Mouse (Mus musculus) adrenal gland, postnatal 4 days (tissue): ENCODE results near the gene Borcs6. TPM values are rescaled to one million over a fixed set of nuclear protein-coding genes. Genes with fewer than 3 reads are reported as not detected.
A peak's percentile ranks its signal among the peaks of the same experiment; 100 is the strongest.

ENCODE experiments used
- DNase-seq, 2 experiments: peaks; one replicate each; pipeline ENCODE4 v3.0.0; 2021 to 2022; ENCODE audit warnings: low spot score in 2 of 2, mixed read lengths in 2 of 2
- total RNA-seq, 2 experiments: library from RNA; stranded (reverse); gene quantifications; 2 replicates each; pipeline ENCODE4 v1.2.3; 2021

Borcs6 gene
- total RNA-seq, 2 experiments from 2014 or later, result 24.3 to 26.0 TPM

DNA sequence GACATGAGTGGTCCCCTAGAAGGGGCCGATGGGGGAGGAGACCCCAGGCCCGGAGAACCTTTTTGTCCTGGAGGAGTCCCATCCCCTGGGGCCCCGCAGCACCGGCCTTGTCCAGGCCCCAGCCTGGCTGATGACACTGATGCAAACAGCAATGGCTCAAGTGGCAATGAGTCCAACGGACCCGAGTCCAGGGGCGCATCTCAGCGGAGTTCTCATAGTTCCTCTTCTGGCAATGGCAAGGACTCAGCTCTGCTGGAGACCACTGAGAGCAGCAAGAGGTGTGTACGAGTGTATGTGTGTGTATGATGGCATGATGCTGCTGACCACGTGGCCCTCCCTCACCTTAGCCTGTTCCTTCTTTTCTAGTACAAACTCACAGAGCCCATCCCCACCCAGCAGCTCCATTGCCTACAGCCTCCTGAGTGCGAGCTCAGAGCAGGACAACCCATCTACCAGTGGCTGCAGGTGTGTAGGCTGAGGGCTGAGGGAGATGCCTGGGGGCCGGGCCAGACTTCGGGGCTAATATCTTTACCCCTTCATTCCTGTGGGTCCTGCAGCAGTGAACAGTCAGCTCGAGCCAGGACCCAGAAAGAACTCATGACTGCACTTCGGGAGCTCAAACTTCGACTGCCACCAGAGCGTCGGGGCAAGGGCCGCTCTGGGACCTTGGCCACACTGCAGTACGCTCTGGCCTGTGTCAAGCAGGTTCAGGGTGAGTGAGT lies 41.3 kb downstream of the Borcs6 start:
- peak in 1 of 2 experiments; percentile 6 for DNase-seq

DNA sequence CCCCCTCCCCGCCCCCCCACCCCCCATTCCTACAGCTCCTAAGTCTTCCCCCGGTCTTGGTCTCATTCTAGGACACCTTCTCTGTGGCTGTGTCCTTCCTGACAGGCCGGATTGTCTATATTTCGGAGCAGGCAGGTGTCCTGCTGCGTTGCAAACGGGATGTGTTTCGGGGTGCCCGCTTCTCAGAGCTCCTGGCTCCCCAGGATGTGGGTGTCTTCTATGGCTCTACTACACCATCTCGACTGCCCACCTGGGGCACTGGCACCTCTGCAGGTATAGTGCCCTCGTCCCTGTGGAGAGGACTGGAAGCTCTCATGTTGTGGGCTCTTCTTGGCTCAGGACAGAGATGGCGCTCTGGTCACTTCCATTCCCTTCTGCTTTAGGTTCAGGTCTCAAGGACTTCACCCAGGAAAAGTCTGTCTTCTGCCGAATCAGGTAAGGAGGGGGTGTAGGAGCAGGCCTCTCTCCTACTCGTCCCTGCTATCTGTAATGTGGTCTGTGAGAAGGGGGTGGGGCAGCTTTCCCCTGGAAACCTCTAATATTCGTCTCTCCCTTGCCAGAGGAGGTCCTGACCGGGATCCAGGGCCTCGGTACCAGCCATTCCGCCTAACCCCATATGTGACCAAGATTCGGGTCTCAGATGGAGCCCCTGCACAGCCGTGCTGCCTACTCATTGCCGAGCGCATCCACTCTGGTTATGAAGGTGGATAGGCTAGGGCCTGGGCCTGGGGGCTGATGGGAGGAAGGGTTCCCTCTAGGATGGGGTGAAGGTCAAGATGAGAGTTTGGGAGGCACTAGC lies 42.3 kb downstream of the Borcs6 start:
- DNase-seq, result no peak

DNA sequence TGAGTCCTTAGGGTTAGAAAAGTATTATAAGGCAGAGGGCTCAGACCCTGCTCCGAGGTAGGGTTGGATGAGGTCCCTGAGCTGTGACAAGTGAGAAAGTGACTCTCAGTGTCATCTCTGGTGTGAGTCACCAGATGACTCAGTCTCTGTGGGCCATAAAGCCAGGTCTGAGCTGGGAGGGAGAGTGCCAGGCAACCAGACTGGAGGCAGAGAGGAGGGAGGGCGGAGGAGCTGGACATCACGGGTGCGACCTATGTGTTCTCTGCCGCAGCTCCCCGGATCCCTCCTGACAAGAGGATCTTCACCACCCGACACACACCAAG lies 42.8 kb downstream of the Borcs6 start:
- DNase-seq, result no peak

DNA sequence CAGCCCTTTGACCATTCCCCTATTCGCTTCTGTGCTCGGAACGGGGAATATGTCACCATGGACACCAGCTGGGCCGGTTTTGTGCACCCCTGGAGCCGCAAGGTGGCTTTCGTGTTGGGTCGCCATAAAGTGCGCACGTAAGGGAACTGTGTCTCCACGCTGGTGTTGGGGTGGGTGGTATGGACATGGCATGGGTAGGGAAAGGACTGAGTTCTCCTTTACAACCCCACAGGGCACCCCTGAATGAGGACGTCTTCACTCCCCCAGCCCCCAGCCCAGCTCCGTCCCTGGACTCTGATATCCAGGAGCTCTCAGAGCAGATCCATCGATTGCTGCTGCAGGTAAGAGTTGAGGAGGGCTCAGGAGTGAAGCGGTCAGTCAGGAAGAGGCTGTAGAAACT lies 43.6 kb downstream of the Borcs6 start:
- DNase-seq, result no peak

DNA sequence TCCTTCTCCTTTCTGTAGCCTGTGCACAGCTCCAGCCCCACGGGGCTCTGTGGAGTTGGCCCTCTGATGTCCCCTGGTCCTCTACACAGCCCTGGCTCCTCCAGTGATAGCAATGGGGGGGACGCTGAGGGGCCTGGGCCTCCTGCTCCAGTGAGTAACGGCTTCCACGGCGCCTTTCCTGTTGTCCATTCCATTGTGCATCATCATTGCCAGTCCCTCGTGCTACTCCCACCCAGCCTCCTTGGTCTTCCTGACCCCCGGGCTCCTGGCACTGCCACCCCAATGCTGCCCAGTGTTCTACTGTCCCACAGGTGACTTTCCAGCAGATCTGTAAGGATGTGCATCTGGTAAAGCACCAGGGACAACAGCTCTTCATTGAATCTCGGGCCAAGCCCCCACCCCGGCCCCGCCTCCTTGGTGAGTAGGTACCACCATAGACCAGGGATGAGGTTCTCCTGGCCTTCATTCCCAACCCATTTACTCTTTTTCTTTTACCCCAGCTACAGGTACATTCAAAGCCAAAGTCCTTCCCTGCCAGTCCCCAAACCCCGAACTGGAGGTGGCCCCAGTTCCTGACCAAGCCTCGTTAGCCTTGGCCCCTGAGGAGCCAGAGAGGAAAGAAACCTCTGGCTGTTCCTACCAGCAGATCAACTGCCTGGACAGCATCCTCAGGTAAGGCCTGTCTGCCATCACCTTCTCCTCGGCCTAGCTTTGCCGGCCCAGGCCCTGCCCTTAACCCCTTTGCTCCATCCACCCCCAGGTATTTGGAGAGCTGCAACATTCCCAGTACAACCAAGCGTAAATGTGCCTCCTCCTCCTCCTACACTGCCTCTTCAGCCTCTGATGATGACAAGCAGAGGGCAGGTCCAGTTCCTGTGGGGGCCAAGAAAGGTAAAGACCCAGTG lies 44.3 kb downstream of the Borcs6 start:
- DNase-seq, result no peak

DNA sequence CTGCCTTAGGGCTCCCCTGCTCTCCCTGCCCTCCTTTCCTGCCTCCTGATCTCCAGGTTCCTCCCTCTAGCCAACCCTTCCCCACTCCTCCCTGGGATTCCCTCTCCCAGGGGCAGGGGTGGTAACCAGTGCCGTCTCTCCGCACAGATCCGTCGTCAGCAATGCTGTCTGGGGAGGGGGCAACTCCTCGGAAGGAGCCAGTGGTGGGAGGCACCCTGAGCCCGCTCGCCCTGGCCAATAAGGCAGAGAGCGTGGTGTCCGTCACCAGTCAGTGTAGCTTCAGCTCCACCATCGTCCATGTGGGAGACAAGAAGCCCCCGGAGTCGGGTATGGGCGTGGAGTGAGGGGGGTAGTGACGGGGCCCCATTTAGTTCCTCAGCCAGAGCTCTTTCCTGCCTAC lies 45.0 kb downstream of the Borcs6 start:
- DNase-seq, result no peak

DNA sequence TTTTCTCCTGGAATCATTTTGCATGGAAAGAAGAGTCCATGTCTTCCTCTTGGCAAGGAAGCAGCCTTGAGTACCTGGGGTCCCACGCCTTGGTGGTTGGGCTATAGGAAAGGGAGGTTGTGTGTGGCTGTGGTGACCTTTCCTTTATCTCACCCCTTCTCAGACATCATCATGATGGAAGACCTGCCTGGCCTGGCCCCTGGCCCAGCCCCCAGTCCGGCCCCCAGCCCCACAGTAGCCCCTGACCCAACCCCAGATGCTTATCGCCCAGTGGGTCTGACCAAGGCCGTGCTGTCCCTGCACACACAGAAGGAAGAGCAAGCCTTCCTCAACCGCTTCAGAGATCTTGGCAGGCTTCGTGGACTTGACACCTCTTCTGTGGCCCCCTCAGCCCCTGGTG lies 45.7 kb downstream of the Borcs6 start:
- DNase-seq, result no peak

DNA sequence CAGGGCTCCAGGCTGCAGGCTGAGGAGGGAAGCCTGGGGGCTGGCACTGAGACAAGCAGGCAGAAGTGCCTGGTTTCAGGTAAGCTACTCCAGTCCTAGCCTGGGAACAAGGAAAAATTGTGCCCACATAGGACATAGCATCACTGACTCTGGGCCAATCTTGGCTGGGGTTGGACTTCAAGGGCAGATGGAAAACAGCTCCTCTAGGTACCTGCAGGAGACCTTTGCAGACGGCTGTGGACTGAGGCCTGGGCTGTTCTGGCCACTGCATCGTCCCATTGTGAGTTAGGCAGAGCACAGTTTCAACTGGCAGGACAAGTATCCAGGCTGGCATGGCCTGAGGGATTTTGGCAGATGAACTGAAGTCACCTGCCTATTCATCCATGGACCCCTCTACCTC lies 46.3 kb downstream of the Borcs6 start:
- DNase-seq, result no peak

DNA sequence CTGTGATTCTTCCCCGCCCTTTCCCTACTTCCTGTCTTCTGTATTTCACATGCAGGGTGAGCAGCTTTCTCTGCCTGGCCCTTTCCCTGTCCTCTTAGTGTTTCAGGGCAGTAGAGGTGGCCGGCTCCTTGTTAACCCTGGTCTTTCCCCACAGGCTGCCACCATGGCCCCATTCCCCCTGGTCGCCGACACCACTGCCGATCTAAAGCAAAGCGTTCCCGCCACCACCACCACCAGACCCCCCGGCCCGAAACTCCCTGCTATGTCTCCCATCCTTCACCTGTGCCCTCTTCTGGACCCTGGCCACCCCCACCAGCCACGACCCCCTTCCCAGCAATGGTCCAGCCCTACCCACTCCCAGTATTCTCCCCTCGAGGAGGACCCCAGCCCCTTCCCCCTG lies 46.8 kb downstream of the Borcs6 start:
- DNase-seq, result no peak

DNA sequence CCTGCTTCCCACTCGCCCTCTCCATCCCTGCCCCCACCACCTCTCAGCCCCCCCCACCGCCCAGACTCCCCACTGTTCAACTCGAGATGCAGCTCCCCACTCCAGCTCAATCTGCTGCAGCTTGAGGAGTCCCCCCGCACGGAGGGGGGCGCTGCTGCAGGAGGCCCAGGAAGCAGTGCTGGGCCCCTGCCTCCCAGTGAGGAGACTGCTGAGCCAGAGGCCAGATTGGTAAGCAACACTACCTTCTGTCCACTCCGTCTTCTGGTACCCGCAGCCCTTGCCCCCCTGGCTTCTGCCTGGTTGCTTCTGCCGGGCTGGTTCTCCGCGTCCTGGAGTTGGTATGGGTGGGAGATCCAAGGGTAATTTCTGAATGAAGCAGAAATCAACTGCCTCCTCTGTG lies 47.3 kb downstream of the Borcs6 start:
- DNase-seq, result no peak

DNA sequence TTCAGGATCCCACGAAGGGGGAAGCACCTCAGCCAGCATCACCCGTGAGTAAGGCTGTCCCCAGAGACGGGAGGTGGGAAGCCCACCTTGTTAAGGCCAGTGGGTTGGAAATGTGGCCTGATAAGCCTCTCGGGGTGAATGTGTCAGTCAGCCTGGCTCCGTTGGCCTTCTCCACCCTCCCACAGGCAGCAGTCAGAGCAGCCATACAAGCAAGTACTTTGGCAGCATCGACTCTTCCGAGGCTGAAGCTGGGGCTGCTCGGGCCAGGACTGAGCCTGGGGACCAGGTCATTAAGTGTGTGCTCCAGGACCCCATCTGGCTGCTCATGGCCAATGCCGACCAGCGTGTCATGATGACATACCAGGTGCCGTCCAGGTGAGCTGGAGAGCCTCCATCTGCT lies 48.2 kb downstream of the Borcs6 start:
- DNase-seq, result no peak

DNA sequence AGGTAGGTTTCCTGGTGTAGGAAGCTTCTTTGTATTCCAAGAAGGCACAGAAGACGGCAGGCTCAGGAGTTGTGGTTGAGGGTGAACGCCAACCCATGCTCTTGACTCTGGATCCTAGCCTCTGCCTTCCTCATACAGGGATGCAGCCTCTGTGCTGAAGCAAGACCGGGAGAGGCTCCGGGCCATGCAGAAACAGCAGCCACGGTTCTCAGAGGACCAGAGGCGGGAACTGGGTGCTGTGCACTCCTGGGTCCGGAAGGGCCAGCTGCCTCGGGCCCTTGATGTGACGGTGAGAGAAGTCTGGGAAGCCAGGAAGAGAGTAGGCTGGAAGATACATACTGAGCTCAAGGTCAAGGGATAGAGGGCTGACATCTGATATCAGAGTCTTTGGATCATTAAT lies 48.7 kb downstream of the Borcs6 start:
- no peak for DNase-seq

DNA sequence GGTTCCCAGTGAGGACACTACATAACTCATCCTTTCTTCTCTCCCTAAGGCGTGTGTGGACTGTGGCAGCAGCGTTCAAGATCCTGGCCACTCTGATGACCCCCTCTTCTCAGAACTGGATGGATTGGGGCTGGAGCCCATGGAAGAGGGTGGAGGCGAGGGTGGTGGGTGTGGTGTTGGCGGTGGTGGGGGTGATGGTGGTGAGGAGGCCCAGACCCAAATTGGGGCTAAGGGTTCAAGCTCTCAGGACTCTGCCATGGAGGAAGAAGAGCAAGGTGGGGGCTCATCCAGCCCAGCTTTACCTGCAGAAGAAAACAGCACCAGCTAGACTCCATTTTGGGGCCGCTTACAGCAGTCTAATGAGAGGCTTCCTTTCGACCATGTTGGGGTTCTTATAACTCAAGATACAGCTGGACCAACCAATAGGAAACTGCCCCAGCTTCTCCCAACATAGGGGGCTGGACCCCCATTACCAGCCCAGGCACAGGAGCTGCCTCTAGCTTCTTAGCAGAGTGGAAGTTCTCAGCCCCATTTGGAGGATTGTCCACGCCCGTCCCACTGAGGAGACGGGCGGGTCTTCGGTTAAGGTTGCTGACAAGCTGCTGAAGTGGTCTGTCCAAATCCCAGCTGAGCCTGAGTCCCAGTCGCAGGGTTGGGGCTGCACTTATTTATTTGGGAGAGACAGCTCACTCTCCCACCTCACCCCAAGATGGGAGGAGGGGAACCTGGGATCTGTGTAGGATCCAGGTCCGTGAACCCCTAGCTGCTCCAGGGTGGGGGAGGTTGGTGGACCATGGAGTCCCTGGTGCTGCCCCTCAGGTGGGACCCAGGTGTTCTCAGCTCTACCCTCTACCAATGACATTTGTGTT lies 49.7 kb downstream of the Borcs6 start:
- no peak for DNase-seq

DNA sequence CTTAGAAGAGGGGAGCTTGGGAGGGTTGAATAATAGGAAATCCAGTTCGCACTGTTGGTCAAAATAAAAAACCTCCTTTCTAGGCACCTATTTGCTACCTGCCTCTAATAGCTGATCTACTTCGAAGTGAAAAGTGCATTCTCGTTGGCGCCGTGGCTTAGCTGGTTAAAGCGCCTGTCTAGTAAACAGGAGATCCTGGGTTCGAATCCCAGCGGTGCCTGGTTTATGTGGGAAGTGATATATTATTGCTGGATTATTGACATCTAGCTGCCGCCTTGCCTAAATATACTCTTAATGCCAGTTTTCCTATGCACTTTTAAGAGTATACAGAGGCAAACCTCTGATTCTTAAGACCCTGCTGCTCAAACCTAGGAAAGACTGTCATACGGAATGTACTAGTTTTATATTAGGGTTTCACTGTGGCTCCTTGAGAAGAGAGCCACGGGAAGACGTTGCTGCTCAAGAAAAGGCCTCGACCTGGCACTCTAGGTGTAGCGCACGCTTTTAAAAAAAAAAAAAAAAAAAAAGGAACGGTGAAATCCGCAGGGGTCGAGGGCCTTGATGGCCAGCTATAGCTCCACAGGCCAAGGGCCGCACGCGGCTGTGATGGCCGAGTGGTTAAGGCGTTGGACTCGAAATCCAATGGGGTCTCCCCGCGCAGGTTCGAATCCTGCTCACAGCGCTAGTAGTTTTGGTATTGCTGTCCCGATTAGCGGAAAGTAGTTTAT lies 51.0 kb downstream of the Borcs6 start:
- peak; percentile 88 to 92 for DNase-seq

Other genes with a start within 250 kb of the Borcs6 start
- gene Ndel1, start 187.9 kb upstream of the Borcs6 start, total RNA-seq, result 10 to 100 TPM; 59.1 to 61.4 TPM
- under 1 TPM; 0.17 to 0.20 TPM for gene Rnf222, start 171.2 kb upstream of the Borcs6 start, total RNA-seq
- gene Rpl26, start 158.1 kb upstream of the Borcs6 start, total RNA-seq, result 1,000 to 10,000 TPM; 1,502 to 1,552 TPM
- 1 to 10 TPM; 1.5 TPM for gene Odf4, start 132.6 kb upstream of the Borcs6 start, total RNA-seq
- gene Arhgef15, start 102.2 kb upstream of the Borcs6 start, total RNA-seq, result 10 to 100 TPM; 28.6 to 29.5 TPM
- 1 to 10 TPM; 5.8 to 5.9 TPM for gene Slc25a35, start 91.6 kb upstream of the Borcs6 start, total RNA-seq
- 10 to 100 TPM; 19.4 to 20.1 TPM for gene Rangrf, start 84.5 kb upstream of the Borcs6 start, total RNA-seq
- 10 to 100 TPM; 37.5 to 42.3 TPM for gene Pfas, start 51.3 kb upstream of the Borcs6 start, total RNA-seq
- 10 to 100 TPM; 50.2 to 51.3 TPM for gene Ctc1, start 43.8 kb upstream of the Borcs6 start, total RNA-seq
- 10 to 100 TPM; 41.5 to 41.7 TPM for gene Aurkb, start 14.1 kb upstream of the Borcs6 start, total RNA-seq
- 10 to 100 TPM; 20.6 TPM for gene Tmem107, start 11.1 kb downstream of the Borcs6 start, total RNA-seq
- gene Vamp2, start 28.8 kb downstream of the Borcs6 start, total RNA-seq, result 100 to 1,000 TPM; 208 to 226 TPM
- 100 to 1,000 TPM in 1 of 2 experiments, 10 to 100 TPM in 1; 99.4 to 130 TPM for gene Per1, start 35.5 kb downstream of the Borcs6 start, total RNA-seq
- gene Hes7, start 60.7 kb downstream of the Borcs6 start, total RNA-seq, result under 1 TPM; 0.51 to 0.59 TPM
- gene 9130213A22Rik, start 62.9 kb downstream of the Borcs6 start, total RNA-seq, result 1 to 10 TPM; 1.3 to 1.4 TPM
- under 1 TPM; 0.67 to 0.73 TPM for gene Aloxe3, start 66.2 kb downstream of the Borcs6 start, total RNA-seq
- not detected for gene Alox12b, start 97.3 kb downstream of the Borcs6 start, total RNA-seq
- gene Alox8, start 138.1 kb downstream of the Borcs6 start, total RNA-seq, result under 1 TPM in 1 of 2 experiments, not detected in 1; 0.08 TPM
- gene Gucy2e, start 177.3 kb downstream of the Borcs6 start, total RNA-seq, result not detected